Mouse (Mus musculus): ENCODE data around the gene Asphd1. TPM values are rescaled to one million over a fixed set of nuclear protein-coding genes. Genes with fewer than 3 reads are reported as not detected.
"Not testable (repeated sequence)": the region's sequence is repeated elsewhere in the genome, so short reads cannot be mapped to it uniquely, and the experiment has no call there.

Gene Asphd1
- polyA plus RNA-seq, 1 experiment = 42.4 TPM

- TF ChIP-seq POLR2A (IDR thresholded peaks at IDR 0.05; ENCODE audit: borderline replicate concordance, insufficient read depth, low read length) = no peak
- no peaks in the 10 kb centered on the region for H3K27me3 ChIP-seq (ENCODE audit: control insufficient read depth, insufficient read depth, low read length)
- DNase-seq = no peak
- no peak overlapping the region; the same call in 1 of the 2 replicates for H3K27ac ChIP-seq (ENCODE audit: insufficient read depth, low read length)
- H3K4me3 ChIP-seq (replicated peaks; ENCODE audit: insufficient read depth, low read depth, low read length) = peak overlapping the region; percentile 81
- H3K4me1 ChIP-seq (ENCODE audit: control insufficient read depth, insufficient read depth, low read length) = no peaks in the 10 kb centered on the region; the same call in 1 of the 2 replicates
- WGBS = 1% methylated on average over 27 of the region's 27 CpGs
Observed at GRCm38 (mm10) chr7:126929046-126929445, 20.3 kb downstream of the Asphd1 start.

GRCm38 (mm10) chr7:126928384-126929037 lies 20.9 kb downstream of the Asphd1 start, which contains the start of gene Kctd13:
Gene Kctd13 (plus strand): TSS chr7:126928879.
- DNase-seq = peak; percentile 92 to 93
- 2% methylated on average over 56 of the region's 56 CpGs for WGBS
- Histone ChIP-seq H3K4me3 (replicated peaks; ENCODE audit: insufficient read depth, low read depth, low read length) (peak within 1 kb of the TSS; percentile 81), H3K27me3 (ENCODE audit: control insufficient read depth, insufficient read depth, low read length) (no peaks in the 10 kb centered on the region), H3K27ac (ENCODE audit: insufficient read depth, low read length) (no peak within 1 kb of the TSS; the same call in 1 of the 2 replicates), H3K4me1 (ENCODE audit: control insufficient read depth, insufficient read depth, low read length) (no peaks in the 10 kb centered on the region; the same call in 1 of the 2 replicates)
- TF ChIP-seq POLR2A (IDR thresholded peaks at IDR 0.05; ENCODE audit: borderline replicate concordance, insufficient read depth, low read length) (peak; percentile 67), CTCF (IDR thresholded peaks at IDR 0.05; ENCODE audit: borderline replicate concordance, insufficient read depth, low read depth, low read length) (no peak)

DNA sequence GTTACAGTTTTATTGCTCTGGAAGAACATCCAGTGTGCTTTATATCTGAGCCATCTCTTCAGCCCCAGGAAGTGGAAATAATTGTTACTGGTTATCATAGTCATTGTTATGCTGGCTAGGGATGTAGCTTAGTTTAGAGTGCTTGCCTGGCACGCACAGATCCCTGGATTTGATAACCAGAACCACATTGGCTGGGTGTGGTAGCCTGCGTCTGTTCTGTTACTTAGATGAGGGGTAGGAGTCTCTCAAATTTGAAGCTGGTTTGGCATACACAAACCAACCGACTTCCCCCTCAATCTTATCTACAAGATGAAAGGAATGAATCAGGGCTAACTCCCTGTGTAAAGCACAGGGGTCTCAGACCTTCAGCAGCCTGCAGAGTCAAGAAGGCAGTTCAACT lies 23.1 kb downstream of the Asphd1 start:
- WGBS = 65% methylated on average over 3 of the region's 3 CpGs
- no peak for TF ChIP-seq POLR2A (IDR thresholded peaks at IDR 0.05; ENCODE audit: borderline replicate concordance, insufficient read depth, low read length)
- H3K4me3 ChIP-seq (replicated peaks; ENCODE audit: insufficient read depth, low read depth, low read length) = no peak overlapping the region
- no peak overlapping the region for H3K27ac ChIP-seq (ENCODE audit: insufficient read depth, low read length)
- no peaks in the 10 kb centered on the region for H3K27me3 ChIP-seq (ENCODE audit: control insufficient read depth, insufficient read depth, low read length)
- DNase-seq = no peak
- H3K4me1 ChIP-seq (ENCODE audit: control insufficient read depth, insufficient read depth, low read length) = no peaks in the 10 kb centered on the region; the same call in 1 of the 2 replicates

- WGBS = 61% methylated on average over 5 of the region's 5 CpGs
- Histone ChIP-seq H3K4me1 (ENCODE audit: control insufficient read depth, insufficient read depth, low read length) (no peaks in the 10 kb centered on the region), H3K27me3 (ENCODE audit: control insufficient read depth, insufficient read depth, low read length) (no peaks in the 10 kb centered on the region), H3K27ac (ENCODE audit: insufficient read depth, low read length) (peak overlapping the region; percentile 76; the same call in 1 of the 2 replicates), H3K4me3 (replicated peaks; ENCODE audit: insufficient read depth, low read depth, low read length) (no peak overlapping the region)
- no peak for DNase-seq
- TF ChIP-seq POLR2A (IDR thresholded peaks at IDR 0.05; ENCODE audit: borderline replicate concordance, insufficient read depth, low read length) (no peak), CTCF (IDR thresholded peaks at IDR 0.05; ENCODE audit: borderline replicate concordance, insufficient read depth, low read depth, low read length) (no peak)
Observed at GRCm38 (mm10) chr7:126923999-126924398, 25.4 kb downstream of the Asphd1 start.

DNA sequence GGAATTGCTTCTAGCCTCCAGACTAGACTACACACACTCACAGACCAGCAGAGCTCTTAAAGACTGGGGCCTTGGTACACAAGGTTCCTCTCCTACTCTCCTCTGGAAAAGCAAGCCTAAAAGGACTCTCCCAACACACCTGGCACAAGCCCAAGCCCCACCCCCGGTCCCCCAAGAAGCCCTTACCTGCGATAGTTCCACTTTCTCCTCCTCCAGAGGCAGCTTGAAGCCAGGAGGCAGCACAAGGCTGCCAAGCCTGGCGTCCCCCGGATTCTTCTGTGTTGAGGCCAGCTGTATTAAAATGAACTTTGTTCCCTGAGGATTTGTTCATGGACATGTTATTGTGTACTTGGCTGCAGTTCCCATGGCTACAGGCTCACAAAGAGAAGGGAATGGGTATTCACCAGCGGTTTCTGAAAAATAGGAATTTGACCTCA lies 26.7 kb downstream of the Asphd1 start, which contains the start of gene Tmem219:
Gene Tmem219 (minus strand): TSS at position 294 of the 437 bp plus-strand sequence.
- H3K4me3 ChIP-seq (replicated peaks; ENCODE audit: insufficient read depth, low read depth, low read length) = no peak within 1 kb of the TSS
- TF ChIP-seq POLR2A (IDR thresholded peaks at IDR 0.05; ENCODE audit: borderline replicate concordance, insufficient read depth, low read length) (no peak), CTCF (IDR thresholded peaks at IDR 0.05; ENCODE audit: borderline replicate concordance, insufficient read depth, low read depth, low read length) (no peak)
- 17% methylated on average over 5 of the region's 5 CpGs for WGBS
- peak within 1 kb of the TSS; percentile 76; the same call in 1 of the 2 replicates for H3K27ac ChIP-seq (ENCODE audit: insufficient read depth, low read length)
- no peaks in the 10 kb centered on the region for H3K27me3 ChIP-seq (ENCODE audit: control insufficient read depth, insufficient read depth, low read length)
- no peak for DNase-seq
- H3K4me1 ChIP-seq (ENCODE audit: control insufficient read depth, insufficient read depth, low read length) = no peaks in the 10 kb centered on the region

- no peak for TF ChIP-seq CTCF (IDR thresholded peaks at IDR 0.05; ENCODE audit: borderline replicate concordance, insufficient read depth, low read depth, low read length)
- Histone ChIP-seq H3K4me3 (replicated peaks; ENCODE audit: insufficient read depth, low read depth, low read length) (no peak overlapping the region), H3K27me3 (ENCODE audit: control insufficient read depth, insufficient read depth, low read length) (no peaks in the 10 kb centered on the region), H3K27ac (ENCODE audit: insufficient read depth, low read length) (no peak overlapping the region), H3K4me1 (ENCODE audit: control insufficient read depth, insufficient read depth, low read length) (no peaks in the 10 kb centered on the region)
- 85% methylated on average over 2 of the region's 2 CpGs for WGBS
- no peak for DNase-seq
Observed at GRCm38 (mm10) chr7:126921563-126921962, 27.8 kb downstream of the Asphd1 start.

- WGBS = 82% methylated on average over 4 of the region's 4 CpGs
- no peak for TF ChIP-seq CTCF (IDR thresholded peaks at IDR 0.05; ENCODE audit: borderline replicate concordance, insufficient read depth, low read depth, low read length)
- TF ChIP-seq POLR2A (IDR thresholded peaks at IDR 0.05; ENCODE audit: borderline replicate concordance, insufficient read depth, low read length) = no peak
- H3K4me3 ChIP-seq (replicated peaks; ENCODE audit: insufficient read depth, low read depth, low read length) = no peak overlapping the region
- H3K27ac ChIP-seq (ENCODE audit: insufficient read depth, low read length) = no peak overlapping the region
- DNase-seq = no peak
- no peaks in the 10 kb centered on the region for H3K4me1 ChIP-seq (ENCODE audit: control insufficient read depth, insufficient read depth, low read length)
- no peaks in the 10 kb centered on the region for H3K27me3 ChIP-seq (ENCODE audit: control insufficient read depth, insufficient read depth, low read length)
Observed at GRCm38 (mm10) chr7:126919973-126920372, 29.4 kb downstream of the Asphd1 start.

DNA sequence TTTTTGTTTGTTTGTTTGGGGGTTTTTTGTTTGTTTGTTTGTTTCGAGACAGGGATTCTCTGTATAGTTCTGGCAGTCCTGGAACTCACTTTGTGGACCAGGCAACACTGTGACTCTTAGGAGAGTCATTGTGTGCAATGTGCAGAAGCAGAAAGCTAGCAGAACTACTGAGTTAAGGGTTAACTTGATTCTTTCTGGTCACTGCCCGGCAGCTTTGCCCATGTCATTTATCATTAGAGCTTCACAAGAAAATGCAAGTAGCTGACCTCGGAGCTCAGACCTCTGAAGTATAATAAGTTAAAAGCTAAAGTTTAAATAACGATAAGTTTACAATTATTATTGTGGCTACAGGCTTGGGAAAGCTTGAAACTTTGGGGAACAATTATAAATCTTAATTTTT lies 31.0 kb downstream of the Asphd1 start:
- not testable (repeated sequence) for DNase-seq; H3K4me1 ChIP-seq (ENCODE audit: control insufficient read depth, insufficient read depth, low read length); H3K27me3 ChIP-seq (ENCODE audit: control insufficient read depth, insufficient read depth, low read length); H3K4me3 ChIP-seq (replicated peaks; ENCODE audit: insufficient read depth, low read depth, low read length); H3K27ac ChIP-seq (ENCODE audit: insufficient read depth, low read length)
- WGBS = 50% methylated on average over 4 of the region's 4 CpGs

Data from cerebellum, adult 2 months (tissue).